Mouse (Mus musculus) testis, postnatal 14 days (tissue): ENCODE data around the gene Mlkl.
A peak's percentile ranks its signal among the peaks of the same experiment; 100 is the strongest.
"Not testable (repeated sequence)": the region's sequence is repeated elsewhere in the genome, so short reads cannot be mapped to it uniquely, and the experiment has no call there.

Experiments used
- DNase-seq: peaks from one replicate; pipeline ENCODE4 v3.0.0; 2021; ENCODE audit warnings: low spot score

The Mlkl gene

DNA sequence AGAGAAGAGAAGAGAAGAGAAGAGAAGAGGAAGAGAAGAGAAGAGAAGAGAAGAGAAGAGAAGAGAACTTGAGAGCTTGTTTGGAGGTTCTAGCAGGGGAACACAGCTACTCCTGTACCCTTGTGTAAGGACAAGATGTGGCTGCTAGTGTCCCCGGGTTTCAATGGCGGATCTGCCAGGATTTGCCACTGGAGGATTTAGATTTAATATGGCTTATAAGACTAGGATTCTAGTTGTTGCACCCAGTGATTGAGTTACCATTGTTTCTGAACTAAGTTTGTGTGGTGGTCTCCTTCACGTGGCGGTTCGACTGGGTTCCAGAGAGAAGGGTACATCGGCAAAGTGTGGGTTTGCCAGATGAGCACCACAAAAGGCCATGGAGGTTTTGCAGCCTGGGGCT lies 24.0 kb downstream of the Mlkl start:
- not testable (repeated sequence) for DNase-seq

DNA sequence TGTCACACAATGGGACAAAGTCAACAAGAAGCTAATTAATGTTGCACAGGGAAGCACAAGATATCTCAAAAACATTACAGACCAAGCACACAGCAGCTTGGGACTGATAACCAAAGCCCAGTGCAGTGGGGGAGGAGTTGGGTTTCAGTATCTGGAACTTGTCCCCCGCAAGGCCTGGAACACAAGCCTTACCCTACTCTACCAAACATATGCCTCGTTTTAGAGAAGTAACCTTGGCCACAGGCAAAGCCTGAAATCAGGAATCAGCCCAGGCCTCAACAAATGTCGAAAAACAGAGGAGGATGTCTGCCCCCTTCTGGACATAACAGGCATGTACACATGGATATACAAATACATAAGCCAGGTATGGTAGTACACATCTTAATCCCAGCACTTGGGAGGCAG lies 25.2 kb downstream of the Mlkl start:
- peak; percentile 38 for DNase-seq

- DNase-seq, result not testable (repeated sequence)
Observed at GRCm38 (mm10) chr8:111310006-111310405, 28.0 kb downstream of the Mlkl start.

GRCm38 (mm10) chr8:111305031-111305730 lies 32.8 kb downstream of the Mlkl start:
- peak; percentile 74 for DNase-seq

DNA sequence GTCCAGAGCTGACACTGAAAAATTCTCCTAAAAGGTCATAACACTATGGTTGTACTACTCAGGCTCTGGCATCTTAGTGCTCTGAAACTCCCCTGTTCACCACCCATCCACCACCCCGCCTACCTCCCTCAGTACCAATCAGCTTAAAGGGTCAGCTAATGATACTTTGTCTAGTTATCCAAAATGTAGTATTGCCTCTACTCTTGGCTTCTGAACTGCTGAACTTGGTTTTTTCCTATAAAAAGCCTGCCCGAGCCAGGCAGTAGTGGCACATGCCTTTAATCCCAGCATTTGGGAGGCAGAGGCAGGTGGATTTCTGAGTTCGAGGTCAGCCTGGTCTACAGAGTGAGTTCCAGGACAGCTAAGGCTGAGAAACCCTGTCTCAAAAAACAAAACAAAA lies 33.6 kb downstream of the Mlkl start:
- DNase-seq, result no peak

DNA sequence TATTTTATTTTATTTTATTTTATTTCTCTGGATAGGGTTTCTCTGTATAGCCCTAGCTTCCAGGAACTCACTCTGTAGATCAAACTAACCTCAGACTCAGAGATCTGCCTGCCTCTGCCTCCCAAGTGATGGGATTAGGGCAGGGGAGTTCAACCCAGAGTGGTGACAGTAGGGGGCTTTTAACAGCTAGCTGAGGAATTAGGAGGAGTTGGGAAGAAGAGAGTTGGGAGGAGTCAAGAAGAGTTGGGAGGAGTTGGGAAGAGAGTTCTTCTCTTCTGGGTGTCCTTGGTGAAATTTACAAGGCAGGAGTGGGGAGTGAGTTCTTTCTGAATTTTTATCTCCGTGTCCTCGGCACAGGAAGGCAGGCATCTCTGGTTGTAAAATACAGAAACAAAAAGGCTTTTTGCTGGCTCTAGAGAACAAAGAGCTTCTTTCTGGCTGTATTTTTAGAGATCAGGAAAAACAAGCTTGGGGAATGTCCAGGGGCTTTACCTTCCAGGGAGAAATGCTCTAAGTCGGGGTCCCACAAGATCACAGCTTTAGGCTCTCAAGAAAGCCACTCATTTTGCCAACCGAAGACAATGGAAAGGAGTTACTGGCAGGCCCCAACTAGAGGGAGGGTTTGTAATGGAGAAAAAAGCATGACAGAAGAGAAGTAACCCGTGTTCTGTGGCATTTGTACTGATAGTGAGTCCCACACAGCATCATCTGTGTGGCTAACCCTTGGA lies 34.7 kb downstream of the Mlkl start:
- peak; percentile 21 for DNase-seq

DNA sequence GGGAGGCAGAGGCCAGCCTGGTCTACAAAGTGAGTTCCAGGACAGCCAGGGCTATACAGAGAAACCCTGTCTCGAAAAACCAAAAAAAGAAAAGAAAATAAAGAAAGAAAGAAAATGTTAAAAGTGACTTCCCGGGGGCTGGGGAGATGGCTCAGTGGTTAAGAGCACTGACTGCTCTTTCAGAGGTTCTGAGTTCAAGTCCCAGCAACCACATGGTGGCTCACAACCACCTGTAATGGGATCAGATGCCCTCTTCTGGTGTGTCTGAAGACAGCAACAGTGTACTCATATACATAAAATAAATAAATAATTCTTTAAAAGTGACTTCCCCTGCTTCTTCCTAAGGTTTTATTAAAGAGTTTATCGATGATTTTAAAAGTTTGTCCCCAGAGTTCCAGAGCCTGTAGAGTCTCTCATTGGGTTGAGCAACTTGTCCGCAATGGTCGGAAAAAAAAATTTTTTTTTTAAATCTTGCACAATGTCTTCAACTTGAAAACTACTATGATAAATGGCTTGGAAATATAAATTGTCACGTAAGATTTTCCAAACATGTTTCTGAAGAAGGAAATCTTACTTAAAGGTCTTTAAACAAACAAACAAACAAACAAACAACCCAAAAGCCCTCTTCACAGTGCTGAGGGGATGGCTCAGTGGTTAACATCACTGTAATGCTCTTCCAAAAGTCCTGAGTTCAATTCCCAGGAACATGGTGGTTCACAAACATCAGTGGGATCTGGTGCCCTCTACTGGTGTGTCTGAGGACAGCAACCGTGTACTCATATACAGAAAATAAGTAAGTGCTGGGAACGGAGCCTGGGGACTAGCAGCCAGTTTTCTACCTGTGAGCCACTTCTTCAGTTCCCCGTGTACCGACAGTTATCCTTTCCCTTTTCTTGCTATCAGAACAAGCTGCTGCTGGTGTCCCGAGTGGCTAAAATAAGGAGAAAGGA lies 37.1 kb downstream of the Mlkl start:
- DNase-seq, result peak; percentile 29

DNA sequence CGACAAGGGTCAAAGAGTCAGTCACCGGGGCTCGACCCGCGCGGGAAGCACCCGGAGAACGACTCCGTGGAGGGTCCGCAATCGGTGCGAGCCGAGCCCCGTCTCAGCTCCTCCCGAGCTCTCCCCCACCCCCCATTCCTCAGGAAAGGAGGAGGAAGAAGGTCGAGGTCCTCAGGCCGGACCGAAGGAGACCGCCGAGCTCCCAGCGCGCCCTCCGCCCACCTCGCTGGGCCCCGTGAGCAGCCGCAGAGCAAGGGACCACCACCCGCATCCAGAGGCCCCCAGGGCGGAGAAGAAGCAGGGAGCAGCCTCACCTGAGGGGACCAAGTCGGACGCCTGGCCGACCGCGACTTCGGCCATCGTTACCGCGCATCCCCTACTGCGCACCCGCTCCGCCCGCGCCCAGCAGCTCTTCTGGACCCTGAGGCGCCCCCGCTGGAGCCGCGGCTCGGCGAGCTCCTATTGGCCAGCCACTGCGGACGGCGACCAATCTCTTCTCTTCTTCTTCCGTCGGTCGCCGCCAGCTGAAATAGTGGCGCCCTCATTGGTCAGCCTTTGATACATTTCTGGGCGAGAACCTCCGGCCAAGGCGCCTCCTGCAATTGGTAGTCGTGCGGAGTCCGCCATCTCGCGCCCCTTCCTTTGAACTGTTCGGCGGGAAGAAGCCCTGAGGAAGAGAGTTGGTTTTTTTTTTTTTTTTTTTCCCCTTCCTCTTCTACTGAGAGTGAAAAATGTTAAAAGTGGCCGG lies 38.0 kb downstream of the Mlkl start, which contains the start of gene Rfwd3:
Gene Rfwd3 (minus strand): TSS at position 402 of the 748 bp plus-strand sequence.
- DNase-seq, result peak; percentile 99

DNA sequence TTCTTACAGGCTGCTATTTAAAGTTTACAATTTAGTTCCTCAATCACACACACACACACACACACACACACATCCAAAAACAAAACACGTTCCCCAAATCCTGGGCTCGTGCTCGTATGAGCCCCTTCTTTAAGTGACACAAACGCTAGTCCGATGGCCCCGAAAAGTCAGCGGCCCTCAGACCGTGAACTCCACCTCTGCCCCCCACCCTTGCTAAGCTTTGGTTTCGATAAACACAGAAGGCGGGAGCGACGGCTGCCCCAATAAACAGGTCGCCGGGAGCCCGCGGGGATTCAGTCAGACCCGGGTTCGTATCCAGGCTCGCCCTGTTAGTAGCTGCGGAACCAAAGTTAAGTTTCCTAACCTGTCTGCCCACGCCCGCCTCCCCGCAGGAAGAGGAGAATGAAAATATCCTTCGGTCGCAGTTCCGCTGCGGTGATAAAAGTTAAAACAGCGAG lies 38.6 kb downstream of the Mlkl start:
- DNase-seq, result peak; percentile 71

DNA sequence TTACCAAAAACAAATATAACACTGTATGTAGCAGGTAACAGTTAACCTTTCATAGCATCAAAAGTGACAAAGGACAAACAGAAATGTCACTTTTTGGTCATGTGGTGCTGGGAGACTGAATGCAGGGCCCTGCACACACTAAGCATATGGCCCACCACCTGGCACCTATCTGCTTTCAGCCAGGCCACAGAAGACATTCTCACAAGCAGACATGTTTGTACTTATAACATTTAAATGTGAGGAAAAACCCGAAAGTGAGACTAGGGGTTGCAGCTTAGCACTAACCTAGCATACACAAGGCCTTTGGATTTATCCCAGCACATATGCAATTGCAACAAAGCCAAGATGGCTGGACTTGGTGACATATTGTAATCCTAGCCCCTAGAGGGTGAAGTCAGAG lies 40.0 kb downstream of the Mlkl start:
- no peak for DNase-seq

GRCm38 (mm10) chr8:111291733-111292132 lies 46.2 kb downstream of the Mlkl start:
- no peak for DNase-seq

- no peak for DNase-seq
Observed at GRCm38 (mm10) chr8:111290586-111290985, 47.4 kb downstream of the Mlkl start.

DNA sequence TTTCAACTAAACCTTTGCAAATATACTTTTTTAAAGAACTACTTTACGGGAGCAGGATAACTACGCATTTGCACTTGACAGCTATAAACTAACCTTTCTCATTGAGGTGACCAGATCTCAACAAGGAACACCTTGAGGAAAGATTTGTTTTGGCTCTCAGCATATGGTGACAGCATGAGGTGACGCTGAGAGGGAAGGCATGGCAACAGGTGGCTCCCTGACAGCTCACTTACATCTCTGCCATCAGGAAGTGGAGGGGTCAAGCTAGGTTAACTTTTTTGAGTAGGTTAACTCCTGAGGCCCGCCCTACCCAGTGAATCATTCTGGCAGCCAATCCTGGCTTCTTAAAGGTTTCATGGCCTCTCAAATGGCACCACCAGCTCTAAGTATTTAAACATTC lies 52.4 kb downstream of the Mlkl start:
- no peak for DNase-seq

GRCm38 (mm10) chr8:111282093-111282492 lies 55.9 kb downstream of the Mlkl start:
- no peak for DNase-seq

DNA sequence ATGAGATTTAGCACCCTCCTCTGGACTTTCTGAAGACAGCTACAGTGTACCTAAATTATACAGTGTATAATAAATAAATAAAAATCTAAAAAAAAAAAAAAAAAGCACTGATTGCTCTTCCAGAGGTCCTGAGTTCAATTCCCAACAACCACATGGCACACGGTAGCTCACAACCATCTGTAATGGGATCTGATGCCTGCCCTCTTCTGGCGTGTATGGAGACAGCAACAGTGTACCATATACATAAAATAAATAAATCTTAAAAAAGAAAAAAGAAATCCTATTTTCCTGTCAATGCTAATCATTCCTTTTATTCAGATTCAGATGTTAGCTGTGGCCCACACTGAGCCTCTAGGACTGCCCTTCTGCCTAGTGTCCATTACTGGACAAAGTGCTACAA lies 69.7 kb downstream of the Mlkl start:
- no peak for DNase-seq

DNA sequence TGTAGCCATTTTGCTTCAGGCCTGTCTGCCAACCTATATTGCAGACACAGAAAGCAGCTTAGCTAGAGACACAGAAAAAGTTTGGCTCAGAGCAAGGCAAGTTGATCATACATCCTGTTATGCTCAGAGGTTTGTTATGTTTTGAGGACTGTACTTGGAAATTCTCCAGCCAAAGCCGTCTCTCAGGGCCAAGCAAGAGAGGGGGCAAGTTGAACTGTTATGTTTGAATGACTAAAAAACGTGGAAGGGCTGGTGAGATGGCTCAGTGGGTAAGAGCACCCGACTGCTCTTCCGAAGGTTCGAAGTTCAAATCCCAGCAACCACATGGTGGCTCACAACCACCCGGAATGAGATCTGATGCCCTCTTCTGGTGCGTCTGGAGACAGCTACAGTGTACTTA lies 71.8 kb downstream of the Mlkl start:
- not testable (repeated sequence) for DNase-seq

GRCm38 (mm10) chr8:111264693-111265220 lies 73.2 kb downstream of the Mlkl start:
- DNase-seq, result no peak

DNA sequence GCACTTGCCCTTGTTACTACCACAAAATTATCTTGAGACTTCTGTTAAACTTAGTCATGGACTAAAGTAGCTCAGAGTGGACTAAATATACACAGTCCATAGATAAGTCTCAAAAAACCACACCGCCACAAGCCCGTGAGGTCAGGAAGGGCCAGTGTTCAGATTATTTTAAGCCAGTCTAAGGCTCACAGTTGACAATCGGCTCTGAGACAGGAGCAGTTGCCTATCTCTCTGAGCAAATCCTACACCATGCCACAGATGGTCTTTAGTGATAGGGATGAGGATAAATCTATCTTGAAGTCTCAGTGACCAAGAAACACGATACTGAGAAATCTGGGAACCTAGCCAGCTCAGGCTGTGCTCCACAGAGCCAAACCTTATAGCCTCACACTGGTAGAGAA lies 76.0 kb downstream of the Mlkl start:
- no peak for DNase-seq
